Mouse (Mus musculus) forebrain, embryonic 15.5 days (tissue): ENCODE results near the gene Cped1. TPM values are rescaled to one million over a fixed set of nuclear protein-coding genes. Genes with fewer than 3 reads are reported as not detected.
"Not testable (repeated sequence)": the region's sequence is repeated elsewhere in the genome, so short reads cannot be mapped to it uniquely, and the experiment has no call there.

Experiments used
- ATAC-seq: fragments of 200-750 bp; cut with Nextera tagmentation; replicated peaks from 2 replicates; pipeline ENCODE4 v1.8.0; 2017; ENCODE audit warnings: mild to moderate bottlenecking, moderate TSS enrichment, moderate library complexity
- H3K27ac ChIP-seq: fragments of 300-500 bp; sonication (generic); replicated peaks from 2 replicates; pipeline ENCODE4 v1.5.1; 2015; ENCODE audit warnings: mild to moderate bottlenecking, inconsistent platforms
- H3K27me3 ChIP-seq: fragments of 300-500 bp; sonication (generic); 2 replicates; pipeline ENCODE4 v1.6.1; 2015; ENCODE audit warnings: inconsistent platforms
- H3K36me3 ChIP-seq: fragments of 300-500 bp; sonication (generic); 2 replicates; pipeline ENCODE4 v1.6.1; 2015; ENCODE audit warnings: mild to moderate bottlenecking, inconsistent platforms
- H3K4me1 ChIP-seq: fragments of 300-500 bp; sonication (generic); 2 replicates; pipeline ENCODE4 v1.6.1; 2015; ENCODE audit warnings: inconsistent platforms
- H3K4me2 ChIP-seq: fragments of 300-500 bp; sonication (generic); replicated peaks from 2 replicates; pipeline ENCODE4 v1.6.1; 2015; ENCODE audit warnings: mild to moderate bottlenecking, inconsistent platforms
- H3K4me3 ChIP-seq: fragments of 300-500 bp; sonication (generic); 2 replicates; pipeline ENCODE4 v1.5.1; 2015; ENCODE audit warnings: mild to moderate bottlenecking, inconsistent platforms
- H3K9ac ChIP-seq: fragments of 300-500 bp; sonication (generic); replicated peaks from 2 replicates; pipeline ENCODE4 v1.6.1; 2015; ENCODE audit warnings: mild to moderate bottlenecking, inconsistent platforms
- H3K9me3 ChIP-seq: fragments of 300-500 bp; sonication (generic); 2 replicates; pipeline ENCODE4 v1.6.1; 2016; ENCODE audit warnings: inconsistent platforms
- WGBS: fragments of 180-500 bp; shearing (Covaris S2); methylation state at CpG from one replicate; pipeline ENCODE4 v1.1.7; 2015; ENCODE audit warnings: mixed read lengths; 5-methylcytosine and 5-hydroxymethylcytosine counted together
- polyA plus RNA-seq: library from polyadenylated mRNA; unstranded; fragments of >200 nt; fragmentation: Nextera tagmentation; extraction: Ambion mirVana; gene quantifications from 2 replicates; pipeline ENCODE4 v1.2.1, GENCODE M21; 2015

Cped1 gene
- polyA plus RNA-seq, 1 experiment from 2014 or later = 3.0 TPM

DNA sequence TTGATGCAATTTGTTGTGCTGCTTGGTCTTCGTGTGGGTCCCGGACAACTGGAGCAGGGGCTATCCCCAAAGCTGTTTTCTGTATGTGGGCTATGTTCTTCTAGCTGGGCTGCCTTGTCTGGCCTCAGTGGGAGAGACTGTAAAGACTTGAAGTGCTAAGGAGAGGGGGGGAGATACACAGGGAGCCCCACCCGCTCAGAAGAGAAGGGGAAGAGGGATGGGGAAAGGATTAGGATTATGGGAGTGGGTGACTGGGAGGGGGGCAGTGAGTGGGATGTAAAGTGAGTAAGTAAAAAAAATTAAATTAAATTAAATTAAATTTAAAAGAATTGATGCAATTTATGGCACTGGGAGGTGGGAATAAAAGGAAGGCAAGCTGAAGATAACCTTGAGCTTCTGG lies 50.2 kb downstream of the Cped1 start:
- H3K27ac ChIP-seq = no peak overlapping the region
- H3K4me2 ChIP-seq = no peak overlapping the region
- no peaks in the 10 kb centered on the region for H3K9me3 ChIP-seq
- no peaks in the 10 kb centered on the region; the same call in 1 of the 2 replicates for H3K4me1 ChIP-seq
- 85% methylated on average over 3 of the region's 3 CpGs for WGBS
- H3K4me3 ChIP-seq = no peak overlapping the region
- H3K27me3 ChIP-seq = no peaks in the 10 kb centered on the region
- no peak overlapping the region for H3K9ac ChIP-seq
- H3K36me3 ChIP-seq = no peaks in the 10 kb centered on the region
- ATAC-seq = no peak

DNA sequence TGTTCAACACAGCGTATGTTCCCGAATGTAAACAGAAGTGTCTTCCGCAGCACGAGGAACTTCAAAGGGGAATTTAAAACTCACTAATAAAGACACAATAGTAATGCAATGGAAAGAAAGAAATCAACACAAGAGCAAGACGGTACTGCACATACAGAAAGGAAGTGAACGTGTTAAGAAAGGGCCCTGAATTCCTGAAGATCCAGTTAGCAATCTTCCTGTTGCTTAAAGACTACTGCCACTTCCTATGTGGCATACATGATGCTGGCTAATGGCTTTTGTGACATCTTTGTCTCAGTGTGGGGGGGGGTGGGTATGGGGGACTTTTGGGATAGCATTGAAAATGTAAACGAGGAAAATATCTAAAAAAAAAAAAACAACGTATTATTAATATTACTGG lies 50.7 kb downstream of the Cped1 start:
- ATAC-seq = no peak
- Histone ChIP-seq H3K27me3 (no peaks in the 10 kb centered on the region), H3K4me1 (no peaks in the 10 kb centered on the region; the same call in 1 of the 2 replicates), H3K9me3 (no peaks in the 10 kb centered on the region), H3K36me3 (no peaks in the 10 kb centered on the region), H3K9ac (no peak overlapping the region), H3K4me2 (no peak overlapping the region), H3K4me3 (no peak overlapping the region), H3K27ac (no peak overlapping the region)
- WGBS = 85% methylated on average over 8 of the region's 8 CpGs

DNA sequence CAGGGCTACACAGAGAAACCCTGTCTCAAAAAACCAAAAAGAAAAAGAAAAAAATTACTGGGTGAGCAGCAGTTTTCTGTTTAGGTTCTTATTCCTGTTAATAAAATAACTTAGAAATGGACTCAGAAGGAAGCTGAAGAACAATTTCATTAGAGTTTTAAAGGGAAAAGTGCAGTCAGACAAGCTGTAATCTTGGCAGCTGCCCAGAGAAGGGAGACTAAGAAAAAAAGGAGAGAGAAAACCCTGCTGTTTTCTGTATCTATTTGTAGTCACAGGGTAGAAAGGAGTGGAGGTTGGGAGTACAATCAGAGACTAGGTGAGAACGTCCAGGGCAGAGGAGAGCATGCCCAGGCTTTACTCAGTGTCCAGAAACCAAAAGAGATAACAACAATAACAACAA lies 51.2 kb downstream of the Cped1 start:
- Histone ChIP-seq H3K4me3 (no peak overlapping the region), H3K9me3 (no peaks in the 10 kb centered on the region), H3K9ac (no peak overlapping the region), H3K36me3 (no peaks in the 10 kb centered on the region), H3K4me2 (no peak overlapping the region), H3K27me3 (no peaks in the 10 kb centered on the region), H3K27ac (no peak overlapping the region), H3K4me1 (no peaks in the 10 kb centered on the region; the same call in 1 of the 2 replicates)
- ATAC-seq = no peak
- WGBS = 27% methylated on average over 1 of the region's 1 CpGs

- no peaks in the 10 kb centered on the region for H3K27me3 ChIP-seq
- no peaks in the 10 kb centered on the region for H3K36me3 ChIP-seq
- no peak overlapping the region for H3K4me2 ChIP-seq
- H3K9ac ChIP-seq = no peak overlapping the region
- no peak for ATAC-seq
- no peak overlapping the region for H3K4me3 ChIP-seq
- H3K4me1 ChIP-seq = no peaks in the 10 kb centered on the region; the same call in 1 of the 2 replicates
- 44% methylated on average over 4 of the region's 4 CpGs for WGBS
- no peak overlapping the region for H3K27ac ChIP-seq
- no peaks in the 10 kb centered on the region for H3K9me3 ChIP-seq
Measured at GRCm38 (mm10) chr6:22037441-22038050, 51.8 kb downstream of the Cped1 start.

DNA sequence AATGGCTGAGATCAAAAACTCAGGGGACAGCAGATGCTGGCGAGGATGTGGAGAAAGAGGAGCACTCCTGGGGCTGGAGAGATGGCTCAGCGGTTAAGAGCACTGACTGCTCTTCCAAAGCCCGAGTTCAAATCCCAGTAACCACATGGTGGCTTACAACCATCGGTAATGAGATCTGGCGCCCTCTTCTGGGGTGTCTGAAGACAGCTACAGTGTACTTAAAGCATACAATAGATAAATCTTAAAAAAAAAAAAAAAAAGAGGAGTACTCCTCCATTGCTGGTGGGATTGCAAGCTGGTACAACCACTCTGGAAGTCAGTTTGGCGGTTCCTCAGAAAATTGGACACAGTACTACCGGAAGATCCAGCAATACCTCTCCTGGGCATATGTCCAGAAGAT lies 54.0 kb downstream of the Cped1 start:
- not testable (repeated sequence) for H3K4me3 ChIP-seq, H3K4me1 ChIP-seq, H3K9ac ChIP-seq, H3K4me2 ChIP-seq, ATAC-seq, H3K36me3 ChIP-seq, H3K27me3 ChIP-seq, H3K9me3 ChIP-seq, H3K27ac ChIP-seq
- whole genome bisulfite sequencing = 67% methylated on average over 7 of the region's 7 CpGs

GRCm38 (mm10) chr6:22044880-22045605 lies 59.3 kb downstream of the Cped1 start:
- Histone ChIP-seq H3K9ac (no peak overlapping the region), H3K4me3 (no peak overlapping the region), H3K9me3 (no peaks in the 10 kb centered on the region), H3K36me3 (no peaks in the 10 kb centered on the region), H3K4me1 (no peaks in the 10 kb centered on the region), H3K4me2 (no peak overlapping the region), H3K27me3 (no peaks in the 10 kb centered on the region), H3K27ac (no peak overlapping the region)
- no peak for ATAC-seq
- WGBS = 82% methylated on average over 9 of the region's 9 CpGs

GRCm38 (mm10) chr6:22047101-22047500 lies 61.4 kb downstream of the Cped1 start:
- Histone ChIP-seq H3K27ac (no peak overlapping the region), H3K36me3 (no peaks in the 10 kb centered on the region), H3K9me3 (no peaks in the 10 kb centered on the region), H3K4me3 (no peak overlapping the region), H3K4me1 (no peaks in the 10 kb centered on the region), H3K27me3 (no peaks in the 10 kb centered on the region), H3K4me2 (no peak overlapping the region), H3K9ac (no peak overlapping the region)
- WGBS = 84% methylated on average over 2 of the region's 2 CpGs
- ATAC-seq = no peak

- WGBS = 72% methylated on average over 5 of the region's 5 CpGs
- Histone ChIP-seq H3K9ac (no peak overlapping the region), H3K4me1 (no peaks in the 10 kb centered on the region), H3K9me3 (no peaks in the 10 kb centered on the region), H3K36me3 (no peaks in the 10 kb centered on the region), H3K27ac (no peak overlapping the region), H3K4me3 (no peak overlapping the region), H3K4me2 (no peak overlapping the region), H3K27me3 (no peaks in the 10 kb centered on the region)
- no peak for ATAC-seq
Measured at GRCm38 (mm10) chr6:22049093-22049492, 63.4 kb downstream of the Cped1 start.

GRCm38 (mm10) chr6:22051526-22051925 lies 65.8 kb downstream of the Cped1 start:
- Histone ChIP-seq H3K4me2 (no peak overlapping the region), H3K9me3 (no peaks in the 10 kb centered on the region), H3K4me1 (no peaks in the 10 kb centered on the region), H3K36me3 (no peaks in the 10 kb centered on the region), H3K27me3 (no peaks in the 10 kb centered on the region), H3K4me3 (no peak overlapping the region), H3K27ac (no peak overlapping the region), H3K9ac (no peak overlapping the region)
- WGBS = 96% methylated on average over 3 of the region's 3 CpGs
- no peak for ATAC-seq

DNA sequence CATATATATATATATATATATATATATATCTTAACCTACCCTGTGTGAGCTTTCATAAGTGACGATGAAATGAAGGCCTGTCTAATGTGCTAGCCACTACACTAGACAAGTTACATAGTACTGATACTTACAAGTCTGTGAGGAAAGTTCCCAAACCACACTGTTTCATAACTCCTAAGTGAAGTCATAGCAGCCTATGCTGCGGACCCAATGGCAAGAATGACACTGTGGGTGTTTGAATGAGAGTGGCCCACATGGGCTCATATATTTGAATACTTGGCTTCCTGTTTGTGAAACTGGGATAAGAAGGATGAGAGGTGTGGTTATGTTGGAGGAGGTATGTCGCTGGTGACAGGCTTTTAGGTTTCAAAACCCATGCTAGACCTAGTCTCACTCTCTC lies 67.3 kb downstream of the Cped1 start:
- Histone ChIP-seq H3K27ac (no peak overlapping the region), H3K27me3 (no peaks in the 10 kb centered on the region), H3K4me2 (no peak overlapping the region), H3K9me3 (no peaks in the 10 kb centered on the region), H3K9ac (no peak overlapping the region), H3K36me3 (no peaks in the 10 kb centered on the region), H3K4me3 (no peak overlapping the region), H3K4me1 (no peaks in the 10 kb centered on the region)
- 92% methylated on average over 3 of the region's 3 CpGs for WGBS
- no peak for ATAC-seq

GRCm38 (mm10) chr6:22064341-22064740 lies 78.6 kb downstream of the Cped1 start:
- Histone ChIP-seq H3K27ac (no peak overlapping the region), H3K4me3 (no peak overlapping the region), H3K4me1 (no peaks in the 10 kb centered on the region), H3K9ac (no peak overlapping the region), H3K4me2 (no peak overlapping the region), H3K9me3 (no peaks in the 10 kb centered on the region), H3K27me3 (no peaks in the 10 kb centered on the region), H3K36me3 (no peaks in the 10 kb centered on the region)
- 92% methylated on average over 4 of the region's 4 CpGs for WGBS
- ATAC-seq = no peak

DNA sequence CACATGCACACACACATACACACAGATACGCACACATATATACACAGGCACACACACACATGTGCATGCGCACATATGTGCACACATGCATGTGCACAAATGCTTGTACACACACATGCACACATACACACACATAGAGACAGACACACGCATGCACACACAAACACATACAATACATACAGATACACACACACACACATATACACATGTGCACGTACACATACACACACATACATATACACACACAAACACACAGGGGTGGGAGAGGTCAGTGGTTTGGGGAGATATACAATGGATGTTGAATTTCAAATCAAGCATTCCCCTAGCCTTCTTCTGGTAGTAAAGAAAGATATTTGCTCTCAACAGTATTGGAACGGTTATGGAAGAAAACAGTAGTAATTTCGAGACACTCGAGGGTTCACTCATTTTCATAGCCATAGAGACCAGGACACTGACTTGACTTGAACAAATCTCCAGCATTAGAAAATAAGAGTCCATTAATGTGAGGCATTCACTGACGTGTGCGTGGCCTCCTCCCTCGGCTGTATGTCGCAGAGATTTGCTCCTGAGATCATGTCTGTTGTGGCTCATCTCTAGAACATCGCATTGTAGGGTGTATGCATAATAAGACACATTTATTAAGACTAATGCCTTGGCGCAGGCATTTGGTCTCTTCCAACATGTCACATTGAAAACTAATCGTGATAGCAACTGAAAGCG lies 85.0 kb downstream of the Cped1 start:
- Histone ChIP-seq H3K27ac (no peak overlapping the region), H3K4me3 (peak overlapping the region; percentile 4; the same call in 1 of the 2 replicates), H3K36me3 (no peaks in the 10 kb centered on the region), H3K9me3 (no peaks in the 10 kb centered on the region), H3K27me3 (no peaks in the 10 kb centered on the region), H3K4me1 (peaks cover 2% of the 10 kb centered on the region; the same call in 1 of the 2 replicates), H3K9ac (no peak overlapping the region), H3K4me2 (peak overlapping the region; percentile 25)
- WGBS = 80% methylated on average over 15 of the region's 15 CpGs
- ATAC-seq = peak; percentile 57; the same call in 1 of the 2 replicates
